Mouse (Mus musculus) thymus, adult 2 months (tissue): ENCODE results near the gene Nfe2l1. TPM values are rescaled to one million over a fixed set of nuclear protein-coding genes. Genes with fewer than 3 reads are reported as not detected.
"Not testable (repeated sequence)": the region's sequence is repeated elsewhere in the genome, so short reads cannot be mapped to it uniquely, and the experiment has no call there.

Experiments used
- DNase-seq: peaks from one replicate; pipeline ENCODE4 v3.0.0; 2021
- H3K27ac ChIP-seq: fragments of 200-500 bp; 2 replicates; pipeline ENCODE4 v1.5.1; 2012; ENCODE audit warnings: low read length, control low read depth; ENCODE audit not compliant: control insufficient read depth, insufficient read depth
- H3K27me3 ChIP-seq: fragments of 200-500 bp; 2 replicates; pipeline ENCODE4 v1.6.1; 2012; ENCODE audit warnings: mild to moderate bottlenecking, low read length, moderate library complexity, mixed read lengths; ENCODE audit not compliant: control insufficient read depth, insufficient read depth
- H3K36me3 ChIP-seq: fragments of 200-500 bp; 2 replicates; pipeline ENCODE4 v1.6.1; 2012; ENCODE audit warnings: mild to moderate bottlenecking, low read length, moderate library complexity; ENCODE audit not compliant: control insufficient read depth, insufficient read depth
- H3K4me1 ChIP-seq: fragments of 200-500 bp; replicated peaks from 2 replicates; pipeline ENCODE4 v1.6.1; 2012; ENCODE audit warnings: low read length; ENCODE audit not compliant: control insufficient read depth, insufficient read depth
- H3K4me3 ChIP-seq: fragments of 200-500 bp; 2 replicates; pipeline ENCODE4 v1.5.1; 2012; ENCODE audit warnings: mild to moderate bottlenecking, low read length, control low read depth, moderate library complexity; ENCODE audit not compliant: control insufficient read depth, insufficient read depth
- CTCF ChIP-seq: fragments of 200-500 bp; IDR thresholded peaks from 2 replicates; pipeline ENCODE4 v1.5.1; 2012; ENCODE audit warnings: mild to moderate bottlenecking, control low read depth, low read length, moderate library complexity, borderline replicate concordance; ENCODE audit not compliant: control insufficient read depth, poor library complexity, insufficient read depth; ENCODE audit errors: extremely low read depth
- POLR2A ChIP-seq: fragments of 200-500 bp; IDR thresholded peaks from 2 replicates; pipeline ENCODE4 v1.6.1; 2012; ENCODE audit warnings: mild to moderate bottlenecking, low read length, control low read depth, moderate library complexity; ENCODE audit not compliant: control insufficient read depth, poor library complexity, insufficient read depth; ENCODE audit errors: extremely low read depth
- WGBS: fragments of 180-500 bp; shearing (Covaris S2); methylation state at CpG from one replicate; pipeline ENCODE4 v1.1.7; 2018; 5-methylcytosine and 5-hydroxymethylcytosine counted together
- polyA plus RNA-seq: library from polyadenylated mRNA; depleted of rRNA; stranded (reverse); fragments of >200 nt; gene quantifications from 2 replicates; pipeline ENCODE4 v1.2.3, GENCODE M21; 2012

The Nfe2l1 gene
- polyA plus RNA-seq, 1 experiment = 170 TPM

DNA sequence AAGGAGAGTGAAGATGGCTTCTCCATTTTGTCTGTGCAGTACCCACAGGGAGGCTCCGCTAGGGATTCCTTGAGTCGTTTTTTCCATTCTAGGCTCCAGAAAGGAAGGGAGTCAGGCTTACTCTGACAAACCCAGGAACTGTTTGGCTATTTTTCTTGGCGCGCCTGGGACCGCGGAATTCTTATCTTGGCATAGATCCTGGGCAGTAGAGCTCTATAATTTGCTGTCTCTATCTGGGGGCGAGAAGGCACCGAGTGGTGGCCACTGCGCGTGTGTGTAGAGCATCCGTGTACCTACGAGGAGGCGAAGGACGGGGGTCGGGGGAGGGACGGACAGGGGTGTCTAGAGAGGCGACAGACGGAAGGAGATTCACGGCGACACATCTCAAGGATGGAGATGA is 31.7 kb upstream of the Nfe2l1 start:
- 4% methylated on average over 20 of the region's 20 CpGs for WGBS
- H3K4me1 ChIP-seq = peaks cover 5% of the 10 kb centered on the region
- H3K27ac ChIP-seq = no peak overlapping the region
- no peaks in the 10 kb centered on the region; the same call in 1 of the 2 replicates for H3K27me3 ChIP-seq
- DNase-seq = no peak
- H3K4me3 ChIP-seq = peak overlapping the region; percentile 33
- TF ChIP-seq CTCF (no peak), POLR2A (no peak)
- no peaks in the 10 kb centered on the region for H3K36me3 ChIP-seq

DNA sequence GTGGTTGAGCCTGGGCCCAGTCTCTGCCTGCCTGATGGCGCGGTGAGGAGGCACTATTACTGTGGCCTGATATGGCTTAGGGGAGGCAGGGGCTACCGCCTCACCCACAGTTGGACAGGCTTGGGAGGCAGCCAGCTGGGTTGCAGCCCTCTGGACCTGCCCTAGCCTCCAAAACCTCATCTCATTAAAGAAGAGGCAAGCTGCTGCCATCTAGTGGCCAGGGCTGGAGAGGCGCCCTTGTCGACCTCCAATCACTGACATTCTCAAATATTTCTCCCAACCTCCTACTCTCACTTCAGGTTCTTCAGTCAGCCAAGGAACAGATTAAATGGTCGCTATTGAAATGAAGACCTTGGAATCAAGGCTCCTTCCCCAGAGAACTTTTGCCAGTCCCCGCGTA is 30.8 kb upstream of the Nfe2l1 start:
- Histone ChIP-seq H3K36me3 (no peaks in the 10 kb centered on the region), H3K27me3 (no peaks in the 10 kb centered on the region; the same call in 1 of the 2 replicates), H3K4me1 (peaks cover 5% of the 10 kb centered on the region), H3K4me3 (no peak overlapping the region), H3K27ac (no peak overlapping the region)
- TF ChIP-seq CTCF (peak; percentile 78; the same call in 1 of the 2 replicates), POLR2A (no peak)
- 21% methylated on average over 8 of the region's 8 CpGs for WGBS
- peak; percentile 65 for DNase-seq

DNA sequence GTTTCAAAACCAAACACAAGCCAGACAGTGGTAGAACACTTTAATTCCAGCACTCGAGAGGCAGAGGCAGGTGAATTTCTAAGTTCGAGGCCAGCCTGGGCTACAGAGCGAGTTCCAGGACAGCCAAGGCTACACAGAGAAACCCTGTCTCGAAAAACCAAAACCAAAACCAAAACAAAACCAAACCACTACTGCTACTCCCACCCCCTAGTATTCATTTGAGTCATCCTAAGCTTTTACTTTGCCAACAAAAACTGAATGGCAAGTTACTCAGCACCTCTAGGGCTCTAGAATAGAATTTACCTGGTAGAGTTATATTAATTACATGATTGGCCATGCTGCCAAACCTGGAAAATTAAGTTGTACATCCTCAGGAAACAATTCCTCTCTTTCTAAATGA is 29.9 kb upstream of the Nfe2l1 start:
- Histone ChIP-seq H3K36me3 (no peaks in the 10 kb centered on the region), H3K27ac (no peak overlapping the region), H3K27me3 (no peaks in the 10 kb centered on the region; the same call in 1 of the 2 replicates), H3K4me3 (no peak overlapping the region), H3K4me1 (peaks cover 5% of the 10 kb centered on the region)
- TF ChIP-seq CTCF (no peak), POLR2A (no peak)
- WGBS = 62% methylated on average over 4 of the region's 4 CpGs
- DNase-seq = no peak

DNA sequence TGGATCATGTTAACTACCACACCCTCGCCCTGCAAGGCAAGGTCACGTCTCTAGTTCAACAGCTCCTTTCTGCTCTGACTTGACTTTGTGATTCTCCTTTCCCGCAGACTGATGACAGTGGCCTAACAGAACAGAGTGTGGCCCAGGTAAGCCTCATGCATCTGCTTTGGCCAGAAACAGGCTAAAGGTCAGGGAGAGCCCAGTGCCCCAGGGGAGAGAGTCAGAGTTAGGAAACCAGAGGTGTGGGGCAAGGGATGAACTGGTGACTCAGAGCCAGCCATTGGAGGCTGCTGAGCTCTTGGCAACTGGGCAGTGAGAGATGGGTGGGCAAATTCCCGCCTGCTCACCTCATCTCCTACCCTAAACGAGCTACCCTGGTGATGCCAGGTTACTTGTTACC is 27.7 kb upstream of the Nfe2l1 start:
- no peak for DNase-seq
- no peaks in the 10 kb centered on the region for H3K27me3 ChIP-seq
- H3K4me1 ChIP-seq = peaks cover 5% of the 10 kb centered on the region
- no peaks in the 10 kb centered on the region for H3K36me3 ChIP-seq
- H3K4me3 ChIP-seq = no peak overlapping the region
- WGBS = 92% methylated on average over 5 of the region's 5 CpGs
- TF ChIP-seq POLR2A = no peak
- TF ChIP-seq CTCF = no peak
- no peak overlapping the region for H3K27ac ChIP-seq

DNA sequence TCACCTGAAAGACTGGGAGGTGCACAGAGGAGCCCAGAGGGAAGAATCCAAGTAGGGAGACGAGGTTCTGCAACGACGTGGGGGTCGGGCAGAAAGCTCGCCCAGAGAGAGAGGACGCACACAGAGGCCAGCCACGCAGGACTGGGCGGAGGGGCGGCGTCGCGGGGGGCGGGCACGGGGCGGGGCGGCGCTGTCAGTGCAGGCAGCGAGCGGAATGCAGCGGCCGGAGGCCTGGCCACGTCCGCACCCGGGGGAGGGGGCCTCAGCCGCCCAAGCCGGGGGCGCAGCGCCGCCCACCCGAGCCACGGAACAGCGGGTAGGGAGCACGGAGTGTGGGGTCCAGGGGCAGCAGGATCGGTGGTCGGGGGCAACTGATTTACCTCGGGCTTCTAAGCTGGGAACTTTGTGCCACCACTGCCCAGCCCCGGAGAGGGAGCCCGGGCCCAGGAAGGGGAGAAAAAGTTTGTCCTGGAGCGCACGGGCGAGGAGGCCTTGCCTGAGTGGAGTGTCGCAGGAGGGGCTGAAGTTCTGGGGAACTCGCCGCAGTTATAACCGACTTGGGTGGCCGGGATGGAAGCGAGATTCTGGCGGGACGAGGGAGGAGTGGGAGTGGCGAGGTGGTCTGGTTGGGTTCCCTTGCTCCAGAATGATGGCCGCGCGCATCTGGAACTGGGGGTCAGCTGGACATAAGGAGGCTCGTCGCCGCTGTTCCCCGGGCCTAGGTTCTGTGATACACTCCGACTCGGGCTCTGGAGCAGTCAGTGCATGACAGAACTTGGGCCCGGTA is 20.1 kb upstream of the Nfe2l1 start, which contains the start of gene Copz2:
Gene Copz2, plus strand, starts transcription at position 190 of the 787 bp plus-strand sequence.
- H3K27ac ChIP-seq = no peak within 1 kb of the TSS

DNA sequence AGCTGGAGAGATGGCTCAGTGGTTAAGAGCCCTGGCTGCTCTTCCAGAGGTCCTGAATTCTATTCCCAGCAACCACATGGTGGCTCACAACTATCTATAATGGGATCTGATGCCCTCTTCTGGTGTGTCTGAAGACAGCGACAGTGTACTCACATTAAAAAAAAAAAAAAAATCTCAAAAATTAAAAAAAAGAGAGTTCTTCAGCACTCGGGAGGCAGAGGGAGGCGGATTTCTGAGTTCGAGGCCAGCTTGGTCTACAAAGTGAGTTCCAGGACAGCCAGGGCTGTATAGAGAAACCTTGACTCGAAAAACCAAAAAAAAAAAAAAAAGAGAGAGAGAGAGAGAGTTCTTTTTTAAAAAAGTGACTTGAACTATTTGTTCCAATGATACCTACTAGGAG is 19.4 kb upstream of the Nfe2l1 start:
- not testable (repeated sequence) for H3K4me3 ChIP-seq, DNase-seq, H3K27ac ChIP-seq, H3K36me3 ChIP-seq, H3K4me1 ChIP-seq
- peaks cover 21% of the 10 kb centered on the region; the same call in 1 of the 2 replicates for H3K27me3 ChIP-seq
- WGBS = 66% methylated on average over 5 of the region's 5 CpGs

More for the DNA sequence above, 20.1 kb upstream of the Nfe2l1 start, which contains the start of gene Copz2:
- H3K4me1 ChIP-seq = peaks cover 5% of the 10 kb centered on the region; the same call in 1 of the 2 replicates
- H3K27me3 ChIP-seq = peaks cover 21% of the 10 kb centered on the region; the same call in 1 of the 2 replicates
- WGBS = 2% methylated on average over 58 of the region's 60 CpGs
- no peak for DNase-seq
- H3K4me3 ChIP-seq = peak within 1 kb of the TSS; percentile 28
- no peaks in the 10 kb centered on the region for H3K36me3 ChIP-seq
- TF ChIP-seq CTCF = no peak

DNA sequence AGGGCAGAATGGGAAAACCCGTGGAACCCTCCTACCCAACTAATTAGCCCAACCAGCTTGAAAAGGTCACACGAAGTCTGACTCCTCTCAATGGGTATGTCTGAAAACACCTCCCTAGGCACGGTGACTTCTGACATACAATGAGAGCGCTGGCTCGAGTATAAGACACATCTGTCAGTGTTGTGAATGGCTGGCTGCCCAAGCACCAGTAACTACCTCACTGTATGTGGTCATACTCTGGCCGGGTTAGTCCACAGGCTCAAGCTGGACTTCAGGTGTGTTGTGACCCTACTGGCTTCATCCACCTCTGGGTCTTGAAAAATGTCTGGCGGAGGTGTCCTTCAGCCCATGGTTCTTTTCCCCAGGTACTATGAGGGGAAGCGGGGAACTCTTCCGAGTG is 18.9 kb upstream of the Nfe2l1 start:
- WGBS = 83% methylated on average over 9 of the region's 9 CpGs
- Histone ChIP-seq H3K27me3 (peaks cover 21% of the 10 kb centered on the region; the same call in 1 of the 2 replicates), H3K36me3 (no peaks in the 10 kb centered on the region), H3K4me3 (no peak overlapping the region), H3K4me1 (peaks cover 5% of the 10 kb centered on the region; the same call in 1 of the 2 replicates), H3K27ac (no peak overlapping the region)
- no peak for DNase-seq
- TF ChIP-seq CTCF = no peak
- no peak for TF ChIP-seq POLR2A
